Mouse (Mus musculus) embryonic fibroblast, embryonic 13.5 days (primary cell): ENCODE measurements at regions not wholly inside any gene's neighbourhood (a gene's known extent, or its start where the extent isn't known, plus 50 kb on each side); places are given as distances from the start of the nearest gene placed in this dataset.

ENCODE experiments used
- CTCF ChIP-seq: IDR thresholded peaks from 2 replicates; pipeline ENCODE4 v1.5.1; 2011; ENCODE audit warnings: mild to moderate bottlenecking, control low read depth, low read length, moderate library complexity, borderline replicate concordance; ENCODE audit not compliant: insufficient read depth
- POLR2A ChIP-seq: IDR thresholded peaks from 2 replicates; pipeline ENCODE4 v1.6.1; 2011; ENCODE audit warnings: low read depth, mild to moderate bottlenecking, control low read depth, low read length, moderate library complexity

GRCm38 (mm10) chr5:133744136-133744535, 355.4 kb upstream of the Castor2 start:
- no peak for TF ChIP-seq CTCF
- no peak for TF ChIP-seq POLR2A
